Mouse (Mus musculus): Measurements from ENCODE around the gene Prps2.

- TF ChIP-seq CTCF (IDR thresholded peaks at IDR 0.05) (no peak), POLR2A (IDR thresholded peaks at IDR 0.05; ENCODE audit: insufficient read depth, low read depth, low read length) (no peak)
These were observed 26.6 kb downstream of the Prps2 start for GRCm38 (mm10) chrX:167355965-167356364.
